Mouse (Mus musculus): ENCODE data around the gene Rgp1.
A peak's percentile ranks its signal among the peaks of the same experiment; 100 is the strongest.
"Not testable (repeated sequence)": the region's sequence is repeated elsewhere in the genome, so short reads cannot be mapped to it uniquely, and the experiment has no call there.

The Rgp1 gene

DNA sequence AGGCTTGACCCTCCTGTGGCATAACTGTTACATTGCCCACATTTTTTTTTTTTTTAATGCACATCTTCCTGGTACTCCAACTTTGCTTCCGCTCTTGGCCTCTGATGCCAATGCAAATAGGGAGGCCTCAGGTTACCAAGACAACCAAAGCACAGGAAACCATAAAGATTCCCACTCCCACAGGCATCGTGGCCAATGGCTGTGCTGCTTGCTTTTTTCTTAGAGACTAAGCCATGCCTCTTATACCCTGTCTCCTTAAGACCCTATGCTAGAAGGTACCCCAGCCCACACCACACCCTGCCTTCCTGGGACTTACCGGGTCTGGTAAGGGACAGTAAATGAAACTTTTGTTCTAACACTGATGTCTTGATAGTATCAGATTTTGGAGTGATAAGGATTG lies 14.9 kb downstream of the Rgp1 start:
- no peak for DNase-seq (ENCODE audit: low read depth, low spot score)

DNA sequence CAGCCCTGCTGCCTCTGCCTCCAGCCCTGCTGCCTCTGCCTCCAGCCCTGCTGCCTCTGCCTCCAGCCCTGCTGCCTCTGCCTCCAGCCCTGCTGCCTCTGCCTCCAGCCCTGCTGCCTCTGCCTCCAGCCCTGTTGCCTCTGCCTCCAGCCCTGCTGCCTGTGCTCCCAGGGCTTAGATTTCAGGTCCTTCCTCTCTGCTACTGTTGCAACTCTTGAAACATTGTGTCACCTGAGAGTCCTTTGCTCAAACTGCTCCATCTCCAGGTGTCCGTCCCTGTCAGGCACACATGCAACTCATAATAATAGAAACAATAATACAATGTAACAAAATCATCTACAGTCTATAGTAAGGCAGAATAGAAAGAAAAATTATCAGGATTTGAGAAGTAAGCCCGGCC lies 18.1 kb downstream of the Rgp1 start:
- not testable (repeated sequence) for DNase-seq (ENCODE audit: low read depth, low spot score)

DNA sequence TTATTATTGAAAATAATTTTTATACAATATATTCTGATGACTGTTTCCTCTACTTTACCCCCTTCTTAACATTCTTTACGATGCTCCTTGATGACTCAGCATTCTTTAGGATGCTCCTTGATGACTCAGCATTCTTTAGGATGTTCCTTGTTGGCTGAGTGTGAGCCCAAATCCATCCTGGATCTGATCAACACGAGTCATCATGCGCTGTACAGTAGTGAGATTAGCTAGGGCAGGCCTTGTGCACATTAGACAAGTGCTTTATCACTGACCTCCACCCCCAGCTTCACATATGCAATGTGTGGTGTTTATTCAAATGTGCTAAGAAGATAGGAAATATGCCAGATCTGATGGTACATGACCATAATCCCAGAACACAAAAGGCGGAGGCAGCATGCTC lies 19.7 kb downstream of the Rgp1 start:
- no peak for DNase-seq (ENCODE audit: low read depth, low spot score)

DNA sequence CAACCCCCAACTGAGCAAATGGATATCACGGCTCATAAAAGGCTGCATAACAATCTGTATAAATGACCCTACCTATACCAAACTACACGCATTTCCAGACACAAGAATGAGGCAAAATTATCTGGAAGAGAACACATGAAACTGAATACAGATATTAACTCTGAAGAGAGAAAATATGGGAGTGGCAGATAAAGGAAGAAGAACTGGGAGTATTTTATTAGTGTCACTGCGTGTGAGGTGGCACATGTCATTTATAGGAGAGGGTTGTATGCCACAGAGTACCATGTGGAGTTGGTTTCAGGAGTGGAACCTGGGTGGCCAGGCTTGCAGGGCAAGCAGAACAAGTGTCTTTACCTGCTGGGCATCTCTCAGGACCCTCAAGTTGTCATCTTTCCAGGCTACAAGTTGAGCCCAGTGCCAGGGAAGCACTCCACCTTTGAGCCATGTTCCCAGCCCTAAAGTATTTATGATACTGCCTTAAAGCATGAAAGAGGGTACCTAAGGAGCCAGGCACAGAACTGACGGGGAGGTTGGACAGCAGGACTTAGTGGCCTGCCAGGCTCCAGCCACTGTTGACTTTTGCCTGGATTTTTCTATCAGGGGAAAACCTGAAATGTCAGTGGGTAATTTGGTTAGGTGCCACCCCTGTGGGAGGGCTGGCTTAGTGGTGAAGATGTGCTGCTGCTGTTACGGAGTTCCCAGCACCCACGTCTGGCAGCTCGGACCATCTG lies 20.3 kb downstream of the Rgp1 start:
- no peak for DNase-seq (ENCODE audit: low read depth, low spot score)

DNA sequence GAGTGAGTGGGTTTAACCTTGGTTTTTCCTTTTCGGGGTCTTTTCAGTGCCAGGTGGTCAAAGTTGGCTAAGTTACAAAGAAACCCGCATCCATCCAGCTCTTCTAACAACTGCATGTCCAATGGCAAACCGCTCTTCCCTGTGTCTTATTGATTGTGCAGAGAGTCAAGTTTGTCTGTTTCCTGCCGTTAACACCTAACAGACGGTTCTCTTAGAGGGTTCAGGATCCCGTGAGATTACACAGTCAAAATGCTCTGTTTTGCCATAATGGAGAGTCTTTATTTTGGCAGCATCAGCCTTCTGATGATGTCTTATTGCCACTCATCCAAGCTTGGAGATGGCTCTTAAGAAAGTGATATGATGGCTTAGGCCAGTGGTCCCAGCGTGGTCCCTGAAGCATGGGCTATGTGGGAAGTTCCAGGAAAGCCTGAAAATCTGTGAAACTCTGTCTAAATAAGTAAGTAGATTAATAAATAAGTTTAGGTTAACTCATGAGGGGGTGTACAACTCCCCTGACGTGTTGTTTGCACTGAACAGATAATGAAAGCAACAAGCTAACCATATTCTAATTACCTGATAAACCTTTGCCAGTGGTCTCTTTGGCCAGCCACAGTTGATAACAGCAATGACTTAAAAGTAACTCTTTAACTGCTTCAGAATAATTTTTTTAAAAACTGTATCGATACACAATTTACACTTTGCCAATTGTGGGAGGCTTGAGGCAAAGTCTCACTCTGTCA lies 21.9 kb downstream of the Rgp1 start:
- DNase-seq (ENCODE audit: low read depth, low spot score) = no peak

DNA sequence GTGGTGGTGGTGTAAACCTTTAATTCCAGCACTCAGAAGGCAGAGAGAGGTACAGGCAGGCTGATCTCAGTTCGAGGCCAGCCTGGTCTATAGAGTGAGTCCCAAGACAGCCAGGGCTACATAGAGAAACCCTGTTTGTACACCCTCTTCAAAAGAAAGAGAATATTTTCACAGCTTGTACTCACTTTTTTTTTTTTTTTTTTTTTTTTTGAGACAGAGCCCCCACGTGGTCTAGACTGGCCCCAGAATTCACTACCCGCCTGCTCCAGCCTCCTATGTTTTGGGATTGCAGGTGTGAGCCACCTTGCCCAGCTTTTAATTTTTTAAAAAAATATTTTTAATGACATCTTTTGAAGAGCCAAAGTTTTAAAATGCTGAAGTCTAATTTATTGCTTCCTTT lies 25.6 kb downstream of the Rgp1 start:
- no peak for DNase-seq (ENCODE audit: low read depth, low spot score)

DNA sequence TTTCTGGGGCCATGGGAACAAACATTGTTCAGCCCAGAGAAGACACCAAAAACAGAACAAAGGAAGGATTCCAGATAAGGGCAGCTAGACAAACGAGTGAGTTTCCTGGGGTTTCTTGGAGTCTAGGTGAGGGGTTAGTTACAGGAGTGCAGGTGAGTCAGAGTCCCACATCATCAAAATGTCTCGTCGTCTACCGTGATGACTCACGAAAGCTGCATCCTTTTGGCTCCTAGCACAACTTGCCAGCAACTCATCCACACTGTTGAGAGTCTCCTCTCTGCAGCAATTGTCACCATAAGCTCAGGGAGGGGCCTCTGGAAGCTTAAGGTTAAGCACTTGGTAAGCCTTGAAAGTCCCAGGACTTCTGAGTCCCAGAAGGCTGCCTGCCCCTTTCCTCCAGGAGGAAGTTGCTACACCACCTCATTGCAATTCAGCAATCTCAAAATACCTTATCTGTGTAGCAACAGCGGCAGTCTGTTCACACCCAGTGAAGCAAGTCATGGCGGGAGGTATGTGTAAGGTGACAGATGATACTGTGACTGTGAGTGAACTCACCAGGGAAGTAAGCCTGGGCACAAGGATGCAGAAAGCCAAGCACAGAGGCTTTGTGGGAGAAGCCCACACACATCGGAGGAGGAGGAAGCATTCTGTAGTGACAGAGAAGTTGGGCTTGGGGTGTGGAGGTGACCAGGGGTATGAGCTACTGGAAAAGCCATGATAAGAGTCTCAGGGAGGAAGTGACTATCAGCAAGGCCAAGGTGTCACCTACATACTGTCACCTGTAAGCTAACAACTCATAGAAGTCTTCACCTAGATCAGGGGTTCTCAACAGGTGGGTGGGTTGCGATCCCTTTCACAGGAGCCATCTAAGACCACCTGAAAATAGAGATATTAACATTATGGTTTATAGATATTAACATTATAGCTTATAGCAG lies 26.5 kb downstream of the Rgp1 start:
- peak; percentile 20 for DNase-seq (ENCODE audit: low read depth, low spot score)

DNA sequence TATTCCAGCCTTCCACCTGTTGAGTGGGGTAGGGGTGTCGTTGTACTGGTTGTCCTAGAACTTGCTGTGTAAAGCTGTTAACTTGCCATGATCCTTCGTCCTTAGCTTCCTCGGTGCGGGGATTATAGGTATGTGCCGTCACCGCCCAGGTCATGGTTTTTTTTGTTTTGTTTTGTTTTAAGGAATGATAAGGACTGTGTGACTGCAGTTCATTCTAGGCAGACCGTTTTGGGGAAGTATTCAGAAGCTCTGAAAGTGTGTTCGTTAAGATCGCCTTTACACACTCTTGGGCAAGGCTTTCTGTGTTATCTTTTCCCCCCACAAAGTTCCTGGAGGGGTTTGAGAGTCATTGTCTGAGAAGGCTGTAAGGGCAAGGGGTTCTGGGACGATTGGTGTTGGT lies 34.0 kb downstream of the Rgp1 start:
- no peak for DNase-seq (ENCODE audit: low read depth, low spot score)

DNA sequence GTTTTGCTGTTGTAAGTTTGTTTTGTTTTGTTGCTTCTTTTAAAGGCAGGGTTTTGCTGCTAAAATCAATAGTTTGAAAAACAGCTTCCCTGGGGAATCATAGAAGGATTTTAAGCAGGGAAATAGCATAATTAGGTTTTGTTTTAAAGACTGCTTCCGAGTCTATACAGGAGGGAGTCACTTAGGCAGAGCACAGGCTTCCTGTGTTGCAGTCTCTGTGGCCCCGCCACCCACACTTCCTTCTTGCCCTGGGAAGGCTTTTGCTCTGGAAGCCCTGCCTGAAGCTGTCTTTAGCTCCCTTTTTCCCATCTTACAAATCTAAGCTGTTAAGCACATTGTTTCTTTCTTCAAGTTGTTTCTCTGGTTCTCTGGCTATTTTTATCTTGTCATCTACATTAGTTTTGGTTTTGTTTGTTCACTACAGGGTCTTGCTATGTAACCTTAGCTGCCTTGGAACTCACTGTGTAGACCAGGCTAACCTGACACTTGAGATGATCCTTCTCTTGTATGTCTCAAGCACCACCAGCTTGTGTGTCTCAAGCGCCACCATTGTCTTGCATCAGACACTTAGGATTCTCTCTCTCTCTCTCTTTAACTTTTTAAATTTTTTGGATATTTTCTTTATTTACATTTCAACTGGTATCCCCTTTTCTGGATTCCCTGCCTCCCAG lies 34.7 kb downstream of the Rgp1 start:
- DNase-seq (ENCODE audit: low read depth, low spot score) = no peak

DNA sequence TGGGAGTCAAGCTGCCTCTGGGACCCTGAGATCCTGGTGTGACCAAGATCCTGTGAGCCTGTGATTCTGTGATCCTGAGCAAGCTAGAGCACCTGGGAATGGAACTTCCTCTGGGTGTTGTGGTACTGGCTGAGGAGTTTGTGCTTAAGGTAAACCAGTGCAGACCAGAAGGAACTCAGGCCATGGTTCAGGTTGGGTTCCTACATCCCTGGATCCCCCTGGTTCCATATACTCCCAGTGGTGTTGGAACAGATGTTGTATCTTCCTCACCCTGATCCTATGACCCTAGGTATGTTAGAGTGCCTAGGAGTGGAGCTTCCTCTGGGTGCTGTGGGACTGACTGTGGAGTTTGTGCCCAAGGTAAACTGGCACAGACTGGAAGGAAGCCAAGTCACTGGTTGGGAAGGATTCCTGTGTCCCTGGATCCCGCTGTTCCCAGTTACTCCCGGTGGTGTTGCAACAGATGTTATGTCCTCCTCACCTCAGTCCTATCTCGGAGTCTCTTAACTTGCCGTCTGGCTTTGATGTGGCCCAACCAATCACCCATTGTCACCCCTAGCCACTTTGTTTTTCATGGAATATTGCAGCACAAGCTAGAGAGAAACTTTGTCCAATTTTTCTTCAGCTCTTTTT lies 41.7 kb downstream of the Rgp1 start:
- DNase-seq (ENCODE audit: low read depth, low spot score) = no peak

DNA sequence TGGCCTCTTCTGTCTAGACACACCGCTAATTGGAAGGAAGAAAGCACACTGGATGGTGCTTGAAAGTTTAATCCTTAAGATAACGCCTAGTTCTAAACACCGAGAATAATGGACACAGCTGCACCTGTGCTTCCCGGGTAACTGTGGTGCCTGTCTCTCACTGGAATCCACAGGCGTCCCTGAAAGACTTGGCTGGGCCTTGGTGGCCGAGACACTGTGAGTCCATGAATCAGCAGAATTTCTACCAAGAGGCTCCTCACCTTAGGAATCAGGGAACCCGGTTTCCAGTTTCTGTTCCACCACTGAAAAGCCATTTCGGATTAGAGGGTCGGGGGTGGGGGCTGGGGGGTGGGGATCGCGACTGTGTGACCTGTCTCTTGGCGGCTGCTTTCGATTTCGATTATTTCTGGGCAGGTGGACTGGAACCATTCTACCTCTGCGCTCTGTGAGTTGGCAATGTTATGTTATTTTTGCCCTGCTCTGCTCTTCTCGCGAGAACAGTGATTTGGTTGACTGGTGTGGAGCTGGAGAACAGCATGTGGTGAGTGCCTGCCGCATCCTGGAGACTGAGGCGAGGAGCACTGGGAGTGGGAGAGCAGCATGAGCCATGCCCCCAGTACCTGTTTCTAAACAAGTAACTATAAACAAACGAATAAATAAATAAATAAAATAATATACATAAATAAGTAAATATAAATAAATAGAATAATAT lies 50.7 kb downstream of the Rgp1 start:
- DNase-seq (ENCODE audit: low read depth, low spot score) = no peak

DNA sequence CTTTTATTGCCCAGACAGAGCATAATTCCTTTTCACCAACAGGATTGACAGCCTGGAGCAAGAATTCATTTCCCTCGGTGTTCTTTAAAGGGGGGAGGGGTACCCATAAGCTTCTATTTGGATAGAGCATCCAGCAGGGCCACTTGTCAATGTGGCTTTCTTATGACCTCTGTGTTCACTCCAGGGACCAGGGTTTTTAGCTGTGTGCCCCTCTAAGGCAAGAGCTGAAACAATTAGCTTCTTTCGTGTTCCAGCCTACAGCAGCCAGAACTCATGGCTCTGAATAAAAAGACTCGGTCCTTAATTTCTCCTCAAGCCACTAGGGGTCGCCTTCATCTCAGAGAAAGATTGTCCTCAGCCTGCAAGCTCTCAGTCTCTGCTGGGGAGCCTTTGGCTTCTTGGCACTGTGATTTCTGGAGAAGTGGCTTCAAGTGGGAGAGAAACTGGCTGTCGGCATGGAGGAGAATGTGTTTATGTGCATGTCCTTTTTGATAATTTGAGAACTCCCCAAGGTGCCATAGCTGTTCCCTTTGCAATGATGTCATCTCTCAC lies 51.6 kb downstream of the Rgp1 start:
- DNase-seq (ENCODE audit: low read depth, low spot score) = peak; percentile 70

DNA sequence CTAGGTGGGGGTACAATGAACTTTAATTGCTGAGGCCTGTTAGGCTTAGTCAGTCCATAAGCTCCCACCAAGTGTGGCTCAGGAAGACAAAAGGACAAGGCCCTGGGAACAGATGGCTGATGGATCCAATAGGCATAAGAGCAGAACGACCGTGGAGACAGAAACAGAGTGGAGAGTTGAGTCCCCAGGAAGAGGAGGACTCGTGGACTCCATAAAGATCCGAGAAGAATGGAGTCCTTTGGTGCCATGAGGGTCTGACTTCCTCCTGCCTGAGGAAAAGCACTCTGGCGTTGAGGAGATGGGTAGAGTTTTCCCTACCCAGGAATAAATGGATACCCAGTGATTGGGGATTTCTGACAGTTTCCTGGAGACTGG lies 52.1 kb downstream of the Rgp1 start:
- no peak for DNase-seq (ENCODE audit: low read depth, low spot score)

DNA sequence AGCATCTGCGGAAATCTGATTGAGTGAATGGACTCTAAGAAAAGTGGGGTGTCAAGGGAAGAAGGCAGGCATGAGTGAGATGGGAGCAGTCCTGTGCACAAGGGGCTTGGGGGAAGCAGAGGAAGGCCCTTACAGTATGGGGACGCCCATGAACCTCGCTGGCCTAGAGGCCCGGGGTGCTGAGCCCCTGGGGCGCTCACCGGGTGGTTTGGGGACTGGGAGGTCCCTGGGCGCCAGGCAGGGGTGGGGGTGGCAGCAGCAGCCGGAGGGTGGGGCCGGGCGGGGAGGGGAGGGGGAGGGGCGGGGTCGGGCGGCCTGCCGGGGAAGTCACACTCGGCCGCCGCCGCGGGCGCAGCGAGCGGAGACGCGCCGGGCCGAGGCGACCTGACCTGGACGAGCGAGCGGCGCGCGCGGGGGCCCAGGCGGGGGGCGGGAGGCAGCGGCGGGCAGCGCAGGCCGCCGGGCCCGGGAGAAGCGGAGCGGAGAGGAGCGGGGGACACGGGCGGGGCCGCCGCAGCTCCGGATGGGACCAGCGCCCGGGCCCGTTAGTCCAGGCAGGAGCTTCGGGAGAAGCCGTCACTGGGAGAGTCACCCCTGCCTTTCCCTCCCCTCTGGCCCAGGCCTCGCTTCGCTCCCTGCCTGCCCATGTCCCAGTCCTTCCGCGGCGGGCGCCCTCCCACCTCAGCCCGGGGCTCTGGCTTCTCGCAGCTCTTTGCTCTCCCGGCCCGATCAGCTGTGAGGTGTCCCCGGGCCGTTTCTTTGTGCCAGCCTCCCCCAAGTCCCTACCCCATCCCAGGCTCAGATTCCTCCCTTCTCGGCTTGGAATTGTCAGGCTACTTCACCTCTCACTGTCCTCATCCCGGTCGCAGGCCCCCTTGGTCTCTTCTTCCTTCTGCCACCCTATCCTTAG lies 52.8 kb downstream of the Rgp1 start, which contains the start of gene Npr2:
Npr2 (plus strand) TSS at position 890 of the 910 bp plus-strand sequence.
- no peak for DNase-seq (ENCODE audit: low read depth, low spot score)

DNA sequence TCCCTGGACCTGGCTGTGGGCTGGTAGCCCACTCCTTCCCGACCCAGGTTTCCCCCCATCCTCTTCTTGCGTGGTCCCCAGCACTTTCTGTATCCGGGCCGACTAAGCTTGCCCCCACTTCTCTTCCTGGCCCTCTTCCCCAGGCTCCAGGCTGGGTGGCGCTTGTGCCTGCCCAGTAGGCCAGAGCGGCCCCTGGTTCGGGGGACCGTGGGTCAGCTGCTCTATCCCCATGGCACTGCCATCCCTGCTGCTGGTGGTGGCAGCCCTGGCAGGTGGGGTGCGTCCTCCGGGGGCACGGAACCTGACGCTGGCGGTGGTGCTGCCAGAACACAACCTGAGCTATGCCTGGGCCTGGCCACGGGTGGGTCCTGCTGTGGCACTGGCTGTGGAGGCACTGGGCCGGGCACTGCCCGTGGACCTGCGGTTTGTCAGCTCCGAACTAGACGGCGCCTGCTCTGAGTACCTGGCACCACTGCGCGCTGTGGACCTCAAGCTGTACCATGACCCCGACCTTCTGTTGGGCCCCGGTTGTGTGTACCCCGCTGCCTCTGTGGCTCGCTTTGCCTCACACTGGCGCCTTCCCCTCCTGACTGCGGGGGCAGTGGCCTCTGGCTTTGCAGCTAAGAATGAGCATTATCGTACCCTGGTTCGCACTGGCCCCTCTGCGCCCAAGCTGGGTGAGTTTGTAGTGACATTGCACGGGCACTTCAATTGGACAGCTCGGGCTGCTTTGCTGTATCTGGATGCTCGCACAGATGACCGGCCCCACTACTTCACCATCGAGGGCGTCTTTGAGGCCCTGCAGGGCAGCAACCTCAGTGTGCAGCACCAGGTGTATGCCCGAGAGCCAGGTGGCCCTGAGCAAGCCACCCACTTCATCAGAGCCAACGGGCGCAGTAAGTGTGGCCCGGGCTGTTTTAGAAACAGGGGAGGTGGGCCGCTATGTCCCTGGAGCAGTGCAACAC lies 53.7 kb downstream of the Rgp1 start:
- DNase-seq (ENCODE audit: low read depth, low spot score) = no peak

DNA sequence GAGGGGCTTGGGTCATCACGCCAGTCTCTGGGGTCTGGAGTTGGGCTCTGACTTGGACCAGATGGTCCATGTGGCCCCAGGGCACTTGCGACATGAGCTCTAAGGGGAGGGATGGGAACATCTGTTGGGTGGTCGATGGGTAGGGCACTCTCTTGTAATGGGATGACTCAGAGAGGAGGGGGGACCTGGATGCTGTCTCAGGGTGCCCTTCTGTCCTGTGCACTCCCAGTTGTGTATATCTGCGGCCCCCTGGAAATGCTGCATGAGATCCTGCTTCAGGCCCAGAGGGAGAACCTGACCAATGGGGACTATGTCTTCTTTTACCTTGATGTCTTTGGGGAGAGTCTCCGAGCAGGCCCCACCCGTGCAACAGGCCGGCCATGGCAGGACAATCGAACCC lies 54.8 kb downstream of the Rgp1 start:
- no peak for DNase-seq (ENCODE audit: low read depth, low spot score)

DNA sequence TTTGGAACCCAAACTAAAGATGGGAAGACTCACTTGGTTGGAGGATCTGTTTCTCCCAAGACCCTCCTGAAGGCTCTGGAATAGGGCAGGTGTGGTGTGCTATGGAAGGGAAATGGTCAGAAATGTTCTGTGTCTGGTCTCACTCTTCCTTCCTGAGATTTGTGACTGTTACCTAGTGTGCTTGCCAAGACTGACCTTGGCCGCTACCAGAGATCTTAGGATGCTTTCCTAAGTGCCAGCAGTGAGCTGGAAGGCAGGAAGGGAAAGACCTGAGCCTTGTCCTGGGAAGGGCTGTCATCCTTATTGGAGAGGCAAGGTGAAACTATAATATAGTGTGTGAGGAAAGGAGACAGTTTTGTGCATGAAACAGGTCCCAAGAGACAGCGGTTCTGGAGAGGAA lies 55.2 kb downstream of the Rgp1 start:
- no peak for DNase-seq (ENCODE audit: low read depth, low spot score)
